ENCODE assay signal across 8 mouse cellular contexts in the genomic region with DNA sequence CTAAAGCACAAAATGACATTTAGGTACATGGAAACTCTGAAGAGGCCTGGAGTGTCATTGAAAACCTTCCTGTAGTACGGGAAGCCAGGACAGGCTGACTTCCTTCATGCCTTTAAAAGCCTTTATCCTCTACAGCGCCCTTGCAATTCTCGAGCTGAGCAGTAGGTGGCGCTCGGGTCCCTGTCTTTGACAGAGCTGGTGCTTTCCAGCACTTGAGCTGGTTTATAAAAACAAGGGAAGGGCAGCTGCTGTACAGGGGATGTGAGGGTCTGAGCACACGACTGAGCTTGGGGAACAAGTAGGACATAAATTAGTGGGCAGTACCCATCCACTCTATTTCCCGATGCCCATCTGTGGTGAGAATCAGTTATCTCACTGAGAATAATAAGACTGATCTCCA.
DNase-seq lines count a peak whose midpoint lies in the region; ATAC-seq and TF ChIP-seq lines count a peak whose summit lies in the region.

No protein-coding gene starts in this region.

- H3K4me1 ChIP-seq in embryonic fibroblast, embryonic 13.5 days (ENCODE audit: control insufficient read depth, insufficient read depth, low read length), result peaks cover 9% of the 10 kb centered on the region
- H3K4me1 ChIP-seq in heart, embryonic 11.5 days (ENCODE audit: control insufficient read depth, insufficient read depth, low read length), result peaks cover 36% of the 10 kb centered on the region
- peaks cover 35% of the 10 kb centered on the region for H3K4me1 ChIP-seq in liver, embryonic 13.5 days (replicated peaks)
- peaks cover 73% of the 10 kb centered on the region for H3K4me1 ChIP-seq in neural tube, embryonic 13.5 days (replicated peaks)
- peaks cover 17% of the 10 kb centered on the region for H3K4me1 ChIP-seq in testis, adult 2 months (ENCODE audit: control insufficient read depth, insufficient read depth, low read length)

- ATAC-seq in heart, embryonic 11.5 days (replicated peaks; ENCODE audit: insufficient number of reproducible peaks, low FRiP score, low TSS enrichment), result no peak
- no peak for ATAC-seq in liver, embryonic 13.5 days (ENCODE audit: low read depth)
- 0 out of 2 replicates have a peak, but pooled peaks have one; percentile 26 for ATAC-seq in neural tube, embryonic 13.5 days (ENCODE audit: low read depth)

- peak overlapping the region; percentile 51 for H3K4me2 ChIP-seq in heart, embryonic 11.5 days
- no peak overlapping the region for H3K4me2 ChIP-seq in liver, embryonic 13.5 days
- peak overlapping the region; percentile 90 for H3K4me2 ChIP-seq in neural tube, embryonic 13.5 days

- H3K9me3 ChIP-seq in heart, embryonic 11.5 days (replicated peaks; ENCODE audit: control insufficient read depth, low read length), result no peaks in the 10 kb centered on the region
- H3K9me3 ChIP-seq in liver, embryonic 13.5 days (replicated peaks), result no peaks in the 10 kb centered on the region
- H3K9me3 ChIP-seq in neural tube, embryonic 13.5 days, result no peaks in the 10 kb centered on the region

- H3K27ac ChIP-seq in embryonic fibroblast, embryonic 13.5 days (ENCODE audit: insufficient read depth, low read length), result no peak overlapping the region
- H3K27ac ChIP-seq in heart, embryonic 11.5 days (ENCODE audit: low read depth, low read length), result peak overlapping the region; percentile 46
- no peak overlapping the region for H3K27ac ChIP-seq in liver, embryonic 13.5 days
- peak overlapping the region; percentile 87 for H3K27ac ChIP-seq in neural tube, embryonic 13.5 days (replicated peaks)
- H3K27ac ChIP-seq in testis, adult 2 months (ENCODE audit: control insufficient read depth, insufficient read depth, low read depth, low read length), result no peak overlapping the region

- H3K27me3 ChIP-seq in heart, embryonic 11.5 days (ENCODE audit: control insufficient read depth, insufficient read depth, low read length), result no peaks in the 10 kb centered on the region
- peaks cover 13% of the 10 kb centered on the region; the same call in 1 of the 2 replicates for H3K27me3 ChIP-seq in liver, embryonic 13.5 days
- no peaks in the 10 kb centered on the region for H3K27me3 ChIP-seq in neural tube, embryonic 13.5 days
- H3K27me3 ChIP-seq in testis, adult 2 months (ENCODE audit: control insufficient read depth, insufficient read depth, low read length), result no peaks in the 10 kb centered on the region

- no peak for TF ChIP-seq POLR2A in embryonic fibroblast, embryonic 13.5 days (IDR thresholded peaks at IDR 0.05; ENCODE audit: low read depth, low read length)
- TF ChIP-seq POLR2A in testis, adult 2 months (IDR thresholded peaks at IDR 0.05; ENCODE audit: control insufficient read depth, low read depth, low read length), result no peak

- WGBS in heart, embryonic 11.5 days (ENCODE audit: insufficient replicate concordance), result 6% methylated on average over 7 of the region's 7 CpGs
- WGBS in liver, embryonic 13.5 days (ENCODE audit: insufficient replicate concordance), result 2% methylated on average over 7 of the region's 7 CpGs
- WGBS in neural tube, embryonic 13.5 days, result 1% methylated on average over 7 of the region's 7 CpGs

- DNase-seq in CD4-positive helper T cell, adult 2 months (ENCODE audit: low read depth, low spot score), result peak; percentile 86
- DNase-seq in adrenal gland, postnatal 4 days (ENCODE audit: low spot score in 2 of 2), result peak; percentile 87 to 92
- DNase-seq in kidney, postnatal 10 days, result peak; percentile 99
- DNase-seq in liver, embryonic 13.5 days, result peak; percentile 78

- H3K4me3 ChIP-seq in embryonic fibroblast, embryonic 13.5 days (ENCODE audit: insufficient read depth, low read length), result no peak overlapping the region
- peak overlapping the region; percentile 12; the same call in 1 of the 2 replicates for H3K4me3 ChIP-seq in heart, embryonic 11.5 days (ENCODE audit: low read depth, low read length)
- H3K4me3 ChIP-seq in liver, embryonic 13.5 days (replicated peaks), result no peak overlapping the region
- H3K4me3 ChIP-seq in neural tube, embryonic 13.5 days, result peak overlapping the region; percentile 12; the same call in 1 of the 2 replicates
- no peak overlapping the region for H3K4me3 ChIP-seq in testis, adult 2 months (ENCODE audit: control insufficient read depth, low read depth, low read length)

- peak; percentile 80 for TF ChIP-seq CTCF in embryonic fibroblast, embryonic 13.5 days (IDR thresholded peaks at IDR 0.05; ENCODE audit: borderline replicate concordance, insufficient read depth, low read length)
- peak; percentile 96 for TF ChIP-seq CTCF in testis, adult 2 months (IDR thresholded peaks at IDR 0.05; ENCODE audit: control insufficient read depth, insufficient read depth, insufficient replicate concordance, low read depth, low read length)

- H3K9ac ChIP-seq in heart, embryonic 11.5 days (ENCODE audit: low read depth, low read length), result peak overlapping the region; percentile 8; the same call in 1 of the 2 replicates
- no peak overlapping the region for H3K9ac ChIP-seq in liver, embryonic 13.5 days
- peak overlapping the region; percentile 58; the same call in 1 of the 2 replicates for H3K9ac ChIP-seq in neural tube, embryonic 13.5 days

- H3K36me3 ChIP-seq in heart, embryonic 11.5 days (ENCODE audit: control insufficient read depth, insufficient read depth, low read length), result no peaks in the 10 kb centered on the region
- H3K36me3 ChIP-seq in liver, embryonic 13.5 days, result no peaks in the 10 kb centered on the region
- no peaks in the 10 kb centered on the region for H3K36me3 ChIP-seq in neural tube, embryonic 13.5 days
- H3K36me3 ChIP-seq in testis, adult 2 months (ENCODE audit: control insufficient read depth, insufficient read depth, low read length), result no peaks in the 10 kb centered on the region

Comparison
In these comparisons a context has a peak if more than half of its experiments do, and no peak if none do; other contexts are left out.
1. H3K27ac ChIP-seq: peak in heart, embryonic 11.5 days (single experiment) and neural tube, embryonic 13.5 days (single experiment); none in embryonic fibroblast, embryonic 13.5 days (single experiment), liver, embryonic 13.5 days (single experiment) and testis, adult 2 months (single experiment).
2. H3K4me3 ChIP-seq: peak in heart, embryonic 11.5 days (single experiment) and neural tube, embryonic 13.5 days (single experiment); none in embryonic fibroblast, embryonic 13.5 days (single experiment), liver, embryonic 13.5 days (single experiment) and testis, adult 2 months (single experiment).
3. Peak in every context shown above with its lines, with median percentiles within 50 percentile points of each other: DNase-seq.